Mouse (Mus musculus): ENCODE results near the gene Vmn2r30. TPM values are rescaled to one million over a fixed set of nuclear protein-coding genes. Genes with fewer than 3 reads are reported as not detected.

Gene Vmn2r30
- polyA plus RNA-seq (2017; shearing (Covaris generic)), result not detected

GRCm38 (mm10) chr7:7337509-7337908 is at the start of gene Vmn2r30:
Vmn2r30 (minus strand) TSS chr7:7337609.

GRCm38 (mm10) chr7:7374431-7374830 is 37.0 kb upstream of the Vmn2r30 start, which contains the start of gene Gm45783:
Gm45783 (minus strand) TSS chr7:7374573.

GRCm38 (mm10) chr7:7277966-7278567 is 59.3 kb downstream of the Vmn2r30 start, which contains the start of gene Gm45844:
Gm45844 (minus strand) TSS chr7:7278289.

Other genes with a start within 250 kb of the Vmn2r30 start
- 67.5 TPM for gene Zfp954, start 216.1 kb downstream of the Vmn2r30 start, polyA plus RNA-seq (2017; shearing (Covaris generic))
- gene Zfp773, start 200.9 kb downstream of the Vmn2r30 start, polyA plus RNA-seq (2017; shearing (Covaris generic)), result 24.0 TPM
- gene Zfp418, start 166.3 kb downstream of the Vmn2r30 start, polyA plus RNA-seq (2017; shearing (Covaris generic)), result 1.4 TPM
- 2.0 TPM for gene Zfp772, start 127.6 kb downstream of the Vmn2r30 start, polyA plus RNA-seq (2017; shearing (Covaris generic))
- not detected for gene Vmn2r29, start 90.3 kb downstream of the Vmn2r30 start, polyA plus RNA-seq (2017; shearing (Covaris generic))
- gene Gm45844, start 59.3 kb downstream of the Vmn2r30 start, polyA plus RNA-seq (2017; shearing (Covaris generic)), result 0.85 TPM
- gene Clcn4, start 36.8 kb downstream of the Vmn2r30 start, polyA plus RNA-seq (2017; shearing (Covaris generic)), result 65.0 TPM
- not detected for gene Gm45783, start 37.0 kb upstream of the Vmn2r30 start, polyA plus RNA-seq (2017; shearing (Covaris generic))
- 0.20 TPM for gene Vmn2r31, start 62.1 kb upstream of the Vmn2r30 start, polyA plus RNA-seq (2017; shearing (Covaris generic))
- not detected for gene Vmn2r32, start 142.4 kb upstream of the Vmn2r30 start, polyA plus RNA-seq (2017; shearing (Covaris generic))
- gene Vmn2r33, start 229.2 kb upstream of the Vmn2r30 start, polyA plus RNA-seq (2017; shearing (Covaris generic)), result not detected

All from effector memory CD4-positive, alpha-beta T cell, adult 7 months (primary cell).